Mouse (Mus musculus) cortical plate, adult 2 months (tissue): Measurements from ENCODE around the gene Kif13a. TPM values are rescaled to one million over a fixed set of nuclear protein-coding genes. Genes with fewer than 3 reads are reported as not detected.

ENCODE experiments used
- H3K27ac ChIP-seq: fragments of 200-500 bp; 2 replicates; pipeline ENCODE4 v1.5.1; 2012; ENCODE audit warnings: low read length, control low read depth, inconsistent platforms; ENCODE audit not compliant: insufficient read depth
- H3K4me1 ChIP-seq: fragments of 200-500 bp; 2 replicates; pipeline ENCODE4 v1.6.1; 2011; ENCODE audit warnings: low read length; ENCODE audit not compliant: control insufficient read depth, insufficient read depth
- H3K4me3 ChIP-seq: fragments of 200-500 bp; 2 replicates; pipeline ENCODE4 v1.5.1; 2011; ENCODE audit warnings: mild to moderate bottlenecking, low read length, control low read depth; ENCODE audit not compliant: insufficient read depth
- CTCF ChIP-seq: fragments of 200-500 bp; IDR thresholded peaks from 2 replicates; pipeline ENCODE4 v1.5.1; 2011; ENCODE audit warnings: mild to moderate bottlenecking, control low read depth, low read length; ENCODE audit not compliant: insufficient read depth; ENCODE audit errors: extremely low read depth
- POLR2A ChIP-seq: fragments of 200-500 bp; IDR thresholded peaks from 2 replicates; pipeline ENCODE4 v1.6.1; 2011; ENCODE audit warnings: mild to moderate bottlenecking, low read length, control low read depth; ENCODE audit not compliant: insufficient read depth; ENCODE audit errors: extremely low read depth
- polyA plus RNA-seq: library from polyadenylated mRNA; depleted of rRNA; stranded (reverse); fragments of >200 nt; gene quantifications from 2 replicates; pipeline ENCODE4 v1.2.3, GENCODE M21; 2012

Gene Kif13a
- polyA plus RNA-seq, 1 experiment = 16.0 TPM

DNA sequence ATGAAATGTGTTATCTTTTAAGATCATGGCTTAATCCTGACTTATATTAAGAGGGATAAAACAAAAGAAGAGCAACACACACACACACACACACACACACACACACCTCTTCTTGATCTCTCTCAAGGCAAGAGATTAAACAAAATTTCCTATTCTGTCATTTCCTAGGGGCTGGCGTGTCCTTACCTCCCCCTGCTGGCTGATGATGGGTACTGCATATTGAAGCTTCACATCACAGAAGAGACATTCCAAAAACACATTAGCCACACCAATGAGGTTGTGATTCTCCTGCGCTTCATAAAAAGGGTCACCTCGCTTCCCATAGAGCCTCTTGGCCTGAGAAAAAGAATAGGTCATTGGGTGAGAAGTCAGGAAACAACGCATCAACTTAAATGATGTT is 131.5 kb downstream of the Kif13a start:
- no peak overlapping the region for H3K4me3 ChIP-seq
- H3K4me1 ChIP-seq = no peaks in the 10 kb centered on the region
- no peak for TF ChIP-seq POLR2A
- peak; percentile 92 for TF ChIP-seq CTCF
- H3K27ac ChIP-seq = no peak overlapping the region

DNA sequence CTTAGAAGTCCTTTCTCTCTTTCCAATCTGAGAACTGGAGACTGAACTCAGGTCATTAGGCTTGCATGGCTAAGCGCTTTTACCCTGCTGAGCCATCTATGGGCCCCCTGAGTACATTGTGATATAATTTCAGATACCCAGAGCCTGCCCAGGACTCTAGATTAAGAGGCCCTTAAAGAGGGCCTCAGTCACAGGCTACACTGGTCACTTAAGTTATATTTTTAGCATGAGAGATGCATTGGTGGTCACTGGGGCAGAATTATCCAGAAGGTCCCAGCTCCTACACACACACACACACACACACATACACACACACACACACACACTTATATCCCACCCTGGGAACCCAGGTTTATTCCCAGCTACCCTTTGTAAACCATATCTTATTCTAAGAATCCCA is 133.3 kb downstream of the Kif13a start:
- Histone ChIP-seq H3K4me3 (no peak overlapping the region), H3K27ac (no peak overlapping the region), H3K4me1 (no peaks in the 10 kb centered on the region)
- TF ChIP-seq CTCF (no peak), POLR2A (no peak)

DNA sequence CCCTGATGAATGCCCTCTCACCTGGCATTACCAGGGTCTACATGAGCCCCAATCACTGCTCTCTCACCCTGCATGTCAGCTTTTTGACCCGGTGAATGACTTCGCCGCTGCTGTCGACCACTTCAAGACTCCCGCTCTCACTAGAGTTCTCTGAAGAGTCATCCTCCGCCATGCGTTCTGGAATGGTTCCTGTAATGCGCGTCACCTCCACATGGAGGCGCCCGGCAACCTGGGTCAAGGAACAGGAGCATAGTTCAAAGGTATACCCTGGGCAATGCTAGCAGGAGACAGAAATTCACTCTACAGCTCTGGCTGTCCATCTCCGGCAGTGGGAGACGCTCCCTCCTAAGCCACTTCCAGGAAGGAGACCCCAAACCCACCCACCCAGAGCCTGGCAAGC is 135.8 kb downstream of the Kif13a start:
- no peak overlapping the region for H3K27ac ChIP-seq
- H3K4me3 ChIP-seq = no peak overlapping the region
- TF ChIP-seq CTCF (no peak), POLR2A (no peak)

DNA sequence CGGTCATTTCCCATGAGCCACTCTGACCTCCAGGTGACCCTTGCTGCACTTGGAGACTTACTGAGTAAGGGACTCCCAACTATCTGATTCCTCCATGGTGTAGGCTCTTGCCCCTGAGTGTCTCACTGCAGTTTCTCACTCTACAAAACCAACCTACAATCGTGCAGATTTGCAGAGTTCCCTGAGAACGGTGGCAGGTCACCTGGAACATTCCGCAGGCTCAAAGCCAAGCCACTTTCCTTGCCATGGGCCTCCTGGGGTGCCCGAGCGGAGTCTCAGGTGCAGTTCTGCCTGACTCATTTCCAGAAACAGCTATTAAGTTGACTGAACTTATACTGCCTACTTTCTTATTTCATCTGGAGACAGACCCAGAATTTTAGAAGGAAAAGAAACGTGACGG is 141.2 kb downstream of the Kif13a start:
- no peaks in the 10 kb centered on the region for H3K4me1 ChIP-seq
- no peak overlapping the region for H3K27ac ChIP-seq
- H3K4me3 ChIP-seq = no peak overlapping the region
- TF ChIP-seq POLR2A (no peak), CTCF (no peak)

More for the DNA sequence above, 135.8 kb downstream of the Kif13a start:
- no peaks in the 10 kb centered on the region for H3K4me1 ChIP-seq

DNA sequence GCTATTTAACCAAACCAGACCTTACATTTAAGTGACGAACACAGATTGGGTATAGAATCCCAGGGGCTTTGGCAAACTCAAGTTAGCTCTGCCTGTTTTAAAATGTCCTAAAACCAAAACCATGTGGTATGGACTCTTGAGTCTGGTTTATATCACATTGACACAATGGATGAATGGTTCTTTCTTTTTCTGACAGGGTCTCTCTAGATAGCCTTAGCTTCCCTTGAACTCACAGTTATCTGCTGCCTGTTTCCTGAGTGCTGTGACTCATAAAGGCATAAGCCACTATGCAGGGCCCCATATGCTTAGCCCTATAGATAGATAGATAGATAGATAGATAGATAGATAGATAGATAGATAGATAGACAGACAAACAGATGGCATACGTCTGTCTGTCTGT is 142.8 kb downstream of the Kif13a start:
- TF ChIP-seq CTCF (no peak), POLR2A (no peak)

DNA sequence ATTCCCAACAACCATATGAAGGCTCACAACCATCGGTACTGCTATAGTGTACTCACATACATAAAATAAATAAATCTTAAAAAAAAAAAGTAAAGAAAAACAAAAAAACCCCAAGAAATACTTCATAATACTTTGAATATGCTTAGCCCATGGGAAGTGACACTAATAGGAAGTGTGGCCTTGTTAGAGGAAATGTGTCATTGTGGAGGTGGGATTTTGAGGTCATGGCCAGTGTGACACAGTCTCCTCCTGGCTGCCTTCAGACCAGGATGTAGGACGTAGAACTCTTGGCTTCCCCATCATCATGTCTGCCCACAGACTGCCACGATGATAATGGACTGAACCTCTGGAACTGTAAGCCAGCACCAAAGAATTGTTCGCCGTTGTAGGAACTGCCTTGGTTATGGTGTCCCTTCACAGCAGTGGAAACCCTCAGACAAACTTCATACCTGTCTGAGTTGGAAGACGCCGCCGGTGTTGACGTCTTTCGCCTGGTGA is 143.6 kb downstream of the Kif13a start:
- H3K4me3 ChIP-seq = no peak overlapping the region
- no peak overlapping the region for H3K27ac ChIP-seq
- TF ChIP-seq CTCF (no peak), POLR2A (no peak)
- H3K4me1 ChIP-seq = no peaks in the 10 kb centered on the region

More for the DNA sequence above, 142.8 kb downstream of the Kif13a start:
- H3K4me3 ChIP-seq = no peak overlapping the region
- no peak overlapping the region for H3K27ac ChIP-seq
- no peaks in the 10 kb centered on the region for H3K4me1 ChIP-seq

DNA sequence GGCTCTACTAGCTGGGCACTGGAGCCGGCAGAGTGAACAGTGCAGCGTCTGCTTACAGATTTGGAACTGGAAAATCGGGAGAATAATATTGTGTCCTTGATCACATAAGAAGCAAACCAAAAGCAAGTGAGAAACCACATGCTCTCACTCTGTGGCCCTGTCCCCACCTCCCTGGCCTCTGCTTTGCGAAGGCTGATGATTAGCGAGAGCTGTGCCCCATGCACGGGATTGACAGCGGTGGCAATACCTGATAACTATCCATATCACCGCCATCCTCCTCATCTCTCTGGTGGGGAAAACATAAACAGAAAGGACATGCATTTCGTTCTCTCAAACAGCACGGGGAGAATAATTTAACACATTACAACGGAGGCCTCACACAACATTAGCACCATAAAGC is 149.3 kb downstream of the Kif13a start:
- Histone ChIP-seq H3K27ac (no peak overlapping the region), H3K4me3 (no peak overlapping the region), H3K4me1 (peaks cover 3% of the 10 kb centered on the region; the same call in 1 of the 2 replicates)
- no peak for TF ChIP-seq CTCF
- TF ChIP-seq POLR2A = no peak

DNA sequence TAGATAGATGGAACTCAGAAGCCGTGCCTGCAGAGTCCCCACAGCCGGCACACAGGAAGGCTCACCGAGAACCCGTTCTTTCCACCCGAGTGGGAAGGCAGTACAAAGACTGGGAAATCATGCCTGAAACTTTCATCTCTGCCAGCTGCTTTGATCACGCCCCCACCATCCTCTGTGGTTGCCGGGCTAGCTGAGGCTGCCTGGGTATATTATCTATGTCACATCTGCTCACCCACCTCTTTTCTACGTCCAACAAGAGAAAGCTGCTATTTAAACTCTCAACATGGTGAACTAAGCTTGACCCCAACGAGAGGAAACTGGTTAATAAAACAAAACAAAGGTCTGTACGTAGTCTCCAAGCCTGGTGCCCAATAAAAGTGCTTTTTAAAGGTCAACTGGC is 149.8 kb downstream of the Kif13a start:
- no peak for TF ChIP-seq POLR2A
- TF ChIP-seq CTCF = no peak
- Histone ChIP-seq H3K4me1 (peaks cover 3% of the 10 kb centered on the region; the same call in 1 of the 2 replicates), H3K27ac (peak overlapping the region; percentile 37; the same call in 1 of the 2 replicates)

DNA sequence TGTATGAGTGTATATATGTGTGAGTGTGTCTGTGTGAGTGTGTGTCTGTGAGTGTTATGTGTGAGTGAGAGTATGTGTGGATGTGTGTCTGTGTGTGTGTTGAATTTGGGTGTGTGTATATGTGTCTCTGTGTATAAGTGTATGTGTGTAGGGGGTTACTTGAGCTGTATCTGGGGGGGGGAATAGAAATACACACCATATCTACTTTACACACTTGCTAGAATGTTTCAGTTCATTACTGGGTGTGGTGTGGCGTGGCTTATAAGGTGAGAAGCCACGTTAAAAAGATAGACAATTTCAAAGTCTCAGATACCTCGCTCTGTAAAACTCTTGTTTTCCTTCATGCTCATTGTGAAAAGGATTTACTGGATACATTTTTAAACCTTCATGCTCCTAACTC is 152.2 kb downstream of the Kif13a start:
- Histone ChIP-seq H3K27ac (no peak overlapping the region), H3K4me1 (peaks cover 3% of the 10 kb centered on the region; the same call in 1 of the 2 replicates), H3K4me3 (no peak overlapping the region)
- TF ChIP-seq CTCF (no peak), POLR2A (no peak)

More for the DNA sequence above, 149.8 kb downstream of the Kif13a start:
- no peak overlapping the region for H3K4me3 ChIP-seq

DNA sequence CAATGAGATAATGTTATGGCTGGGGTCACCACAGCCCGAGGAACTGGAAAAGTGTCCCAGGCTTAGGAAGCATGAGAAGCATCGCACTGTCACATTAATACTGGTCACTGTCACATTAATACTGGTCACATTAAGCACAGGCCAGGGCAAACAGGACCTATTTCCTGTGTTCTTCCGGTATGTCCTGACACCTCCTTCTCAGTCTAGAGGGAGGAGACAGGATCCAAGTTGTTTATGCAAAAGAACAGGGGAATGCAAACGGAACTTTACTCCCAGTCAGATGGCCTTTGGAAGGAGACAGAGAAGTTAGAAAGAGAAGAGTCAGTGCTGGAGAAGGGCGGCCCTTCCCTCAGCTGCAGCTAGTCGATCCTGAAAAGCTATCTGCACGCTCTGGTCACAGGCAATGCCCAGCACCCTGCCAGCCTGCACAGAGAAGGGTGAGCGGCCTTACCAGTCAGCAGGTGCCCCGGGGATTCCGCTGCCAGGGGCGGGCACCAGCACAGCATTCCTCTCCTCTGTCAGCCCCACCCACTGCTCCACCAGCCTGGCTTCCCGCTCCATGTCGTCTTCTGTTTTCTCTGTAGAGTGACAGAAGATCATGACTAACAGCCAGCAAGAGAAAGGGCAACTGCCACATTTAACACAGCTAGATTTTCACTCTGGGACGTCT is 152.9 kb downstream of the Kif13a start:
- H3K4me3 ChIP-seq = no peak overlapping the region
- TF ChIP-seq CTCF (no peak), POLR2A (no peak)
- peaks cover 3% of the 10 kb centered on the region; the same call in 1 of the 2 replicates for H3K4me1 ChIP-seq
- H3K27ac ChIP-seq = no peak overlapping the region
